Mouse (Mus musculus) layer of hippocampus, adult 2 months (tissue): ENCODE measurements around the gene Xpo6. TPM values are rescaled to one million over a fixed set of nuclear protein-coding genes. Genes with fewer than 3 reads are reported as not detected.
A peak's percentile ranks its signal among the peaks of the same experiment; 100 is the strongest.

Experiments used
- DNase-seq, 2 experiments: peaks; one replicate each; pipeline ENCODE4 v3.0.0; 2022; ENCODE audit warnings: low spot score in 2 of 2
- H3K27ac ChIP-seq: fragments of 200-600 bp; 2 replicates; pipeline ENCODE4 v1.8.1; 2022
- H3K4me3 ChIP-seq: fragments of 200-600 bp; 2 replicates; pipeline ENCODE4 v1.8.1; 2022; ENCODE audit warnings: mild to moderate bottlenecking
- CTCF ChIP-seq: fragments of 200-600 bp; conservative IDR thresholded peaks from 2 replicates; pipeline ENCODE4 v1.8.1; 2022; ENCODE audit warnings: antibody characterized with exemption, mild to moderate bottlenecking, moderate library complexity
- total RNA-seq, 2 experiments: library from RNA; stranded (reverse); gene quantifications; 2 replicates each; pipeline ENCODE4 v1.2.3; 2021

Gene Xpo6
- total RNA-seq, 2 experiments from 2014 or later, result 91.1 to 92.3 TPM

DNA sequence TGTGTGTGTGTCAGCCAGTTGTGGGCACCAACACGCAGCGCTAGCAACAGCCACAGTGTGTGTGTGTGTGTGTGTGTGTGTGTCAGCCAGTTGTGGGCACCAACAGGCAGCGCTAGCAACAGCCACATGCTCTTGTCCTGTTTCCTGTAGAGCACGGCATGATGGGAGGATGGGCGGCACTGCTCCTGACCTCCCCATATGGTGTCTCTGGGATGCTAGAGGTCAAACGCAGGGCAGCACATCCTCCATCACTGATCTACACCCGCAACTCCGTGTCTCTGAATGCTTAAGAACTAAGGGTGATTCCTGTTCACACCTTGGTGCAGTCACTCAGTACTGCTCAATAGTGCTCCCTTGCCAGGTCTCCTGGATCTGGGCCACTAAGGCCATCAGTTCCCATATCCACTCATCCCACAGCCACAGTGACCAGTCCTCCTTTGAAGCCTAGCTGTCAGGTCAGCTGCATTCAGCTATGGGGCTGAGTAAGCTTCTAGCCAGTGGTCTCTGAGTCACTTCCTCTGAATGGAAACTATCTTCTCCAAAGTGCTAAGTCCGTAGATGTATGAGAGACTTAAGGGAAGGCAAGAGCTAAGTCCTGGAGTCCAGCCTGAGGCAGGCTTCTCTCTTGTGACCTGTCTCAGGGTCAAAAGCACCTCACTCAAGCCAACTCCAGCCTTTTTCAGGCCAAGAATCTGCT is 102.9 kb downstream of the Xpo6 start:
- no peak for DNase-seq
- TF ChIP-seq CTCF, result no peak
- Histone ChIP-seq H3K4me3 (no peak overlapping the region), H3K27ac (no peak overlapping the region)

DNA sequence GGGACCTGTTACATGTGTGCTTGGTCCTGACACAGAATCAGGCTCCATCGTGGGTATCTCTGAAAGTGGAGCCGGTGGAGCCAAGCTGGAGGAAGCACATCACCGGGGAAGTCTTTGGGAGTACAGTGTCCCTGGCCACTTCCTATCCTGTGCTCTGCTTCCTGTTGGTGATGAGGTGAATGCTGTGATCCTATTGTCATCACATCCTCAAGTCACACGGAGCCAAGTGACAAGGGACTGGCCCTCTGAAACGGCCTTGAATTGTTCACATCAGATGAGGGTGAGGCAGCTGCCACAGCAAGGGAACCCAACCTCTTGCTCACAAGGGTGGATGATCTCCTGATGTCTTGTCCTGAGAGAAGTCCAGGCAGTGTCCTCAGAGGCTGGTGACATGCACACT is 103.7 kb downstream of the Xpo6 start:
- DNase-seq, result no peak
- H3K4me3 ChIP-seq, result no peak overlapping the region
- H3K27ac ChIP-seq, result no peak overlapping the region
- TF ChIP-seq CTCF, result no peak

DNA sequence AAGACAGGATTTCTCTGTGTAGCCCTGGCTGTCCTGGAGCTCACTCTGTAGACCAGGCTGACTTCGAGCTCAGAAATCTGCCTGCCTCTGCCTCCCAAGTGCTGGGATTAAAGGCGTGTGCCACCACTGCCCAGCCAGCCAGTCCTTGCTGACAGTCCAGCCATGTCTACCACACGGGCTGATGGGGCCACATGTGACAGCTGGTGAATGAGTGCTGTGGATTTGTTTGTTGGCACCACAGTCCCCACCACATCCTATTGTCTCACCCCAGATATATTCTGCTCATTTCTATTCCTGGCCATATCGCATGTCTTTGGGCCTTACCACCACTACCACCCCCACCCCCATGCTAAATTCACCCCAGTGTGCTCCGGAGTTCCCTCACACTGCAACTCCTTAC is 105.6 kb downstream of the Xpo6 start:
- no peak for DNase-seq
- no peak overlapping the region for H3K4me3 ChIP-seq
- H3K27ac ChIP-seq, result no peak overlapping the region
- no peak for TF ChIP-seq CTCF

DNA sequence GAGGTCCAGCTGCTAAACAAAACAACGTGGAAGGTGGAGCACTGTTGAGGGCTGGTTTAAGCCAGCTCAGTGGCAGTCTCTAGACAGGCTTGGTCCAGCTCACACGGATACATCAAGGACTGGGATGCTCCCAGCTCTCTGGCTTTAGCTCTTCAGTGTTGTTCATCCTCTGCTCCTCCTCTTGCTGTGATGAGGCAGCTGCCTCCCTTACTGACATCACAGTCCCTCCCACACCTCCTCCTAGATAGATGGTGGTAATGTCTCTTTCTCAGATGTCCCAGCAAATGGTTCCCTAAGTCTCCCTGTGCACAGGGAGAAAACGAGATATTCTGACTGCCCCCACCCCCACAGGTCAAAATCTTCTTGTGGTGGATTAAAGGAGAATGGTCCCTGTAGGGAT is 107.1 kb downstream of the Xpo6 start:
- no peak for DNase-seq
- TF ChIP-seq CTCF, result no peak
- H3K27ac ChIP-seq, result no peak overlapping the region
- H3K4me3 ChIP-seq, result no peak overlapping the region

DNA sequence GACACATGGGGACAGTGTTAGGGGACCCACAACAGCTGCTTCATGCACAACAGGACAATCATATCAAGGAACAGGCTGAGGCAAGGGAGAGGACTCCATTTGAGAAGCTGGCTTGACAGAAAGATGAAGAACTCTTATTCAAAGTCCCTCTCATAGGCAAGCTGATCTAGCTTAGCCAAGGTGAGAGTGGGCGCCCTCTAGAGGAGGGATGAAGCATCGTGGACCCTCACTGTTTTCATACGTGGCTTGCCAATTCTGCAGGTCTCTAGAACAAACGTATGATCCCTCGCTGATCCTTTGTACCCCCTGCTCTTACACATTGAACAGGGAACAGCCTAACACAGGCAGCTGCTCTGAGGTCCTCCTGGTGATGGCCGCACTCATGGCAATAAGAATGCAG is 110.5 kb downstream of the Xpo6 start:
- TF ChIP-seq CTCF, result peak; percentile 93
- Histone ChIP-seq H3K4me3 (no peak overlapping the region), H3K27ac (no peak overlapping the region)
- peak; percentile 59 to 66 for DNase-seq

DNA sequence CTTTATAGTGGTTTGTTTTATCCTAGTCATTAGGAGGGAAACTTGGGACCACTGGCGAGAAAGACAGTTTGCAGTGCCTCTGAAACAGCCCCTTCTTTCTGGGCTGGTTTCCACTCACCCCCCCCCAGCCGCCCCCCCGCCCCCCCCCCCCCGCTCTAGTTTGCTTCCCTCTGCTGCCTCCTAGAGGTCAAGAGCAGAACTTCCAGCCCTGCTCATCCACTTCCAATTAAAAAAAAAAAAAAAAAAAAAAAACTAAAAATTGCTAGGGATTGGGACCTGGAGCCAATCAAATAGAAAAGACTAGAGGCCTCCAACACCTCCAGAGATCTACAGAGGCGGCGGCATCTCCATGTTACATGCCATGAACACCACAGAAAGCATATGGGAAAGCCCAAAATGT is 112.1 kb downstream of the Xpo6 start:
- Histone ChIP-seq H3K27ac (no peak overlapping the region), H3K4me3 (no peak overlapping the region)
- no peak for DNase-seq
- peak; percentile 63 for TF ChIP-seq CTCF

DNA sequence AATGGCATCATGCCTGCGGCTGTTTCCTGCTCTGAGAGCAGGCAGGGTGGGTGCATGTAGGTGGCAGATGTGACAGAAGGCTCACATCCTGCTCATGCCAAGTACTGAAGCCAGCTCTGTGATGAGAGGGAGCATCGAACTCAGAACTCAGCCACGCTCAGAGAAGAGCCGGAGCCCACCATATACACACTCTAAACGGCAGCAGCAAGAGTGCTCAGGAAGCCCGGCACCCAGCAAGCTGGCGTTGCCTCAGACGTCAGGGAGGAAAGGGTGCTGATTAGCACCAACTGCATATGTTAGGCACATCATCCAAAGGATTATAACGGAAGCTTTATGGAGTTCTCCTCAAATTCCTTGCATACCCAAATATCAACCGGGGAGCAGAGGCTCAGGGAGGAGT is 112.7 kb downstream of the Xpo6 start:
- Histone ChIP-seq H3K27ac (no peak overlapping the region), H3K4me3 (no peak overlapping the region)
- no peak for TF ChIP-seq CTCF
- DNase-seq, result no peak

DNA sequence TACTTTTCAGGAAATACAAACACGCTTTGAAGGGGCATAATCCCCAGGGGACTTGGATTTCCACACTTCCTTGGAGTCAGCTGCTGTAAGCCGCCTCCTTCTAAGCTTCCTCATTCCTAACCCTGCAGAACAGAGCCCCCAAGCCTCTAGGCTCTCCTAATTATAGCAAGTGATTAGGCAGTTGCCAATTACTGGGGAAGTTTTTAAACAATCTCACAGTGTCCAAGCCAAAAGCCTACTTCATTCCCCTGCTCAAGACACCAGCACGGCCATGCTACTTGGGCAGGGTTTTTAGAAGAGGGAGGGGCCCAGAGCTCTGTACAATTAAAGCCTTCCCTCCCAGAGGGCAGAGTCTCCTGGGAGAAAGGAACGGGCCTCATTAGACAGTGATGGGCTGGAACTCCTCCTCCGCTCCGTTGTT is 114.0 kb downstream of the Xpo6 start:
- no peak overlapping the region for H3K27ac ChIP-seq
- DNase-seq, result no peak
- no peak for TF ChIP-seq CTCF
- no peak overlapping the region for H3K4me3 ChIP-seq

DNA sequence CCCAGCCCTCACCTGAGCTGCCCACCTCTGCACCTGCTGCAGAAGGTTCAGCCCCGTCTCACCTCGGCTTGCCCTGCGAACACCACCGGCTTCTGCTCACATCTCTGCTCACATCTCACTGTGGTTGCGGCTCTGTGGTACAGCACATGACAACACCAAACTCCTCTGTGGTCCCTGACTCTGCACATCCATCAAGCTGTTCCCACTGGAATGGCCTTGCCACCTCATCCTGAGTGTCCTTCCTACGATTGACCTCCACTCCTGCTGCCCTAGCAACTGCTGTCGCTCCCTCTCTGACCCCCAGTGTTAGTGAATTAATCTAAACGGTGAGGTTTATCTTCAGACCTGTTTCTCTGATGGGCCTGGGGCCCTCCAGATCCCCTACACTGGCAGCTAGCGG is 115.1 kb downstream of the Xpo6 start:
- no peak overlapping the region for H3K27ac ChIP-seq
- TF ChIP-seq CTCF, result no peak
- H3K4me3 ChIP-seq, result no peak overlapping the region
- no peak for DNase-seq

DNA sequence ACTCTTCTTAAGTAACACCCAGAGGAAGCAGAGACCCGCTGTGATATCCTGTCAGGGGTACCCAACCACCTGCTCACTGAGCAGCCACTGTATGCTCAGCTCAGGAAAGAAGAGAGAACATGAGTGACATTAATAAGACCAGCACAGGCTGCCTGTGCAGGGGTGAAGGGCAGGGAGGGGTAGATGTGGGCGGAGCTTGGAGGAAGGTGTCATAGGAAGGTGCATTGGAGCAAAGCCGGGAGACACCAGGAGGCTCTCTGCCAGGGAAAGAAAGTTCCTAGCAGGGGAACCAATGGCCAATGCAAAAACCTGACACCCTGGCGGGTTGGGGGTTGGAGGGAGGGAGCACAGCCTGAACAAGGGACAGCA is 116.3 kb downstream of the Xpo6 start:
- no peak overlapping the region for H3K4me3 ChIP-seq
- TF ChIP-seq CTCF, result no peak

DNA sequence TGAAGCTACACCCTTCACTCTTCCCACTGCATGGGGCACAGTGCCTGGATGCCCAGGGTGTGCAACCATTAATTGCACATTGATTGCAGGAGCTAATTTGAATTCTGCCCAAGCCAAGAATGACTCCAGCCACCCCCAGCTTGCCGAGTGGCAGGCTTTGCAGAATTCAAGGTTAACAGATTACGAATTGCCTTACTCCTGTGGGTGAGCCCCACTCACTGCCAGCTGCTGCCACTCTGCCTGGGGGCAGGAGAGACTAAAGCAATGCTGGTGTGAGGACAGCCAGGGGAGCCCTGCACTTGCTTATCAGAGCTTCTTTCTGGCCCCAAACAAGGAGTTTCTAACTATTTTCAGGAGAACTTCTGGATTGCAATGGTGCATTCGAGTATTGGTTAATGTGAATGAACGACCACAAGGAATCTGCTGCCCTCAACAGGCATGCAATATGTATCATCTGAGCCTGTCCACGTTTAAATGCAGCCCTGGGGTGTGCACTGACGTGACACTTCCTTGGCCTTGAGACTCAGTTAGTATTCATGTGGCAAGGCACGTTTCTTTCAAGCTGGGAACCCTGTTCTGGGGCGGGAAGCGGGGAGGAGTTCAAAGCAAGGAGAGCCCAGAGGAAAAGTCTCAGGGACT is 116.8 kb downstream of the Xpo6 start:
- Histone ChIP-seq H3K27ac (no peak overlapping the region), H3K4me3 (no peak overlapping the region)
- peak; percentile 68 for TF ChIP-seq CTCF
- DNase-seq, result peak in 1 of 2 experiments; percentile 32

More for the DNA sequence above, 116.3 kb downstream of the Xpo6 start:
- no peak overlapping the region for H3K27ac ChIP-seq
- DNase-seq, result no peak

DNA sequence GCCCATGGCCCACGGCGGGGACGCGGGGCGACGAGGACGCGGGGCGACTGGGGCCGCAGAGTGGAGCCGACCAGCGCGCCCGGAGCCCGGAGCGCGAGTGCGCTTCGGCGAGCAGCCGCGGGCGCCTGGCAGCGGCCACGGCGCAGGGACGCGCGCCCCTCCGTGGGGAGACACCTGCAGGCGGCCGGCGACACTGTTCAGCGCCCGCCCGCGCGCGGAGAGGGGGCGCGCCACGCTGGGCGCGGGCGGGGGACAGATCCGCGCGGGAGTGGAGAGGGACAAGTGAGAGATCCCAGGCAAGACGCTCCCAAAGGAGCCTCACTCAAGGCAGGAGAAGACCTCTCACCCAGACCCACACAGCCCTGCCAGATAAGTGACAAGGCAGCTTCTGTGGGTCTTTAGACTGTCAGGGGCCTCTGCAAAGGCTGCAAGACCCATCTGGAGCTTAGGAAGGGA is 118.0 kb downstream of the Xpo6 start, which contains the start of gene Gsg1l:
TSS of gene Gsg1l (minus strand) at position 126 of the 456 bp plus-strand sequence.
- TF ChIP-seq CTCF, result peak; percentile 60
- DNase-seq, result peak in 1 of 2 experiments; percentile 26
- H3K27ac ChIP-seq, result peak within 1 kb of the TSS; percentile 86
- peak within 1 kb of the TSS; percentile 58 for H3K4me3 ChIP-seq

DNA sequence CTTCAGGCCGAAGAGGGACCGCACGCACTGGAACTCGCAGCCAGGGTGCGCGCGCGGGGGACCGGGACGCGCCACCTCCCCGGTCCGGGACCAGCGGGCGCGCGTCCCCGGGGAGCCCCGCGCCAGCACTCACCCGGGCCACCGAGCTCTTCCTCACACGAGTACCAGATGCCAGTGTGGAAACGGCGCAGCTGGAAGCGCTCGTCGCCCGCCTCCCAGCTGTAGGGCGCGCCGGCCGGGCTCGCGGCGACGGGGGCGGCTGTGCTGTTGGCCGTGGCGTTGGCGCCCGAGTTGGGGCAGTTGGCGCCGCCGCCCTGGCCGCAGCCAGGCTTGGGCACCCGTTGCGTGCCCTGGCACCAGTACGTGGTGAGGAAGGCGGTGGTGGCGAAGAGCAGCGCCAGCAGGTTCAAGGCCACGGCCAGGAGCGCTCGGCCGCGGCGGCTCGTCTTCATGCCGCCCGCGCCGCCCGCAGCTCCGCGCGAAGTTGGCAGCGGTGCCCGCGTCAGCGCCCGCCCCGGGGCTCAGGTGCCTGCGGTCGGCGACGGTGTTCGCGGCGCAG is 118.5 kb downstream of the Xpo6 start:
- Histone ChIP-seq H3K27ac (peak overlapping the region; percentile 86), H3K4me3 (peak overlapping the region; percentile 58)
- TF ChIP-seq CTCF, result peak; percentile 21; the same call in 1 of the 2 replicates
- DNase-seq, result no peak
